Mouse (Mus musculus): ENCODE measurements around the gene Dennd1a. TPM values are rescaled to one million over a fixed set of nuclear protein-coding genes. Genes with fewer than 3 reads are reported as not detected.

The Dennd1a gene
- polyA plus RNA-seq, 1 experiment from 2014 or later = 3.1 TPM

DNA sequence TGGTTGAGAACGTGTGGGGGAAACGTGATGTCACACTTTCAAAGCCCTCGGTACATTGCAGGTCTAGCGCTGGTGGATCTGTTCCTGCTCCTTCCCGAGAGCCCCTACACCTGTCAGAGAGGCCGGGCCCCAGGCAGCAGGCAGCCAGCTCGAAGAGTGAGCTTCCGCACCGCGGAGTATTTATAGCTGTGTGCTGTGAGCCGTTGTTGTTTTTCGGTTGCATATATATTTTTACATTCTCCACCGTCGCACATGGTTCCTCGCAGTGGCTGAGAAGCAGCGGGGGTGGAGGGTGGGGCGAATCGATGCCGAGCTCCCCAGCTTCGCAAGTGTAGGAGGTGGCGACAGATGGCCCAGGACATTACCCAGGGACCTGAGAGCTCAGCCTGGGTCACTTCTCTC, 522.1 kb downstream of the Dennd1a start:
- 41% methylated on average over 21 of the region's 21 CpGs for WGBS
- DNase-seq (ENCODE audit: low spot score) (no peak), ATAC-seq (ENCODE audit: low FRiP score, low TSS enrichment) (no peak)
- TF ChIP-seq EP300 (optimal IDR thresholded peaks at IDR 0.05) = no peak
- TF ChIP-seq CTCF (IDR thresholded peaks at IDR 0.05; ENCODE audit: low read depth) = no peak
- Histone ChIP-seq H3K9ac (ENCODE audit: low read length) (no peak overlapping the region), H3K9me3 (ENCODE audit: control insufficient read depth, low read length) (no peaks in the 10 kb centered on the region), H3K27me3 (ENCODE audit: control insufficient read depth, insufficient read depth, low read length) (no peaks in the 10 kb centered on the region), H3K36me3 (ENCODE audit: control insufficient read depth, insufficient read depth, low read length) (no peaks in the 10 kb centered on the region), H3K4me1 (replicated peaks; ENCODE audit: control insufficient read depth, insufficient read depth) (no peaks in the 10 kb centered on the region; the same call in 1 of the 2 replicates), H3K27ac (replicated peaks) (no peak overlapping the region), H3K4me3 (ENCODE audit: low read depth, low read length) (no peak overlapping the region), H3K4me2 (replicated peaks; ENCODE audit: low read depth) (no peak overlapping the region)

DNA sequence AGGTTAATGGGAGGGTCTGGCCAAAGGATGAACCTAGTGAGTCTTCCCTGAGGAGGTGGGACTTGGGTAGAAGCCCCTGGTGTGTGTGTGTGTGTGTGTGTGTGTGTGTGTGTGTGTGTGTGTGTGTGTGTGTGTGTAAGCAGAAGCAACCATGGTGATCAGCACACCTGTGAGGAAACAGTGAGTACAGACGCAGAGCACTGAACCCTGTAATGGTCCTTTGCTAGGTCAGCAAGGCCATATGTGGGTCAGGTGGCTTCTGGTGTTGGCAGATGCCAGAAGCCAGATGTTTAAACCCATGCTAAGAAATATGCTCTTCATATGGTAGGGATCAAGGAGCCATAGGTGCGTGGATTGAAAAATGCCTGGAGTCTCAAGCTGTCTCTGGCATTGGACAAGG, 522.7 kb downstream of the Dennd1a start:
- Histone ChIP-seq H3K9ac (ENCODE audit: low read length) (no peak overlapping the region), H3K9me3 (ENCODE audit: control insufficient read depth, low read length) (no peaks in the 10 kb centered on the region), H3K4me2 (replicated peaks; ENCODE audit: low read depth) (no peak overlapping the region), H3K4me1 (replicated peaks; ENCODE audit: control insufficient read depth, insufficient read depth) (no peaks in the 10 kb centered on the region; the same call in 1 of the 2 replicates), H3K36me3 (ENCODE audit: control insufficient read depth, insufficient read depth, low read length) (no peaks in the 10 kb centered on the region), H3K27me3 (ENCODE audit: control insufficient read depth, insufficient read depth, low read length) (no peaks in the 10 kb centered on the region), H3K4me3 (ENCODE audit: low read depth, low read length) (no peak overlapping the region), H3K27ac (replicated peaks) (no peak overlapping the region)
- ATAC-seq (ENCODE audit: low FRiP score, low TSS enrichment) (no peak), DNase-seq (ENCODE audit: low spot score) (no peak)
- 89% methylated on average over 2 of the region's 2 CpGs for WGBS
- no peak for TF ChIP-seq CTCF (IDR thresholded peaks at IDR 0.05; ENCODE audit: low read depth)
- no peak for TF ChIP-seq EP300 (optimal IDR thresholded peaks at IDR 0.05)

DNA sequence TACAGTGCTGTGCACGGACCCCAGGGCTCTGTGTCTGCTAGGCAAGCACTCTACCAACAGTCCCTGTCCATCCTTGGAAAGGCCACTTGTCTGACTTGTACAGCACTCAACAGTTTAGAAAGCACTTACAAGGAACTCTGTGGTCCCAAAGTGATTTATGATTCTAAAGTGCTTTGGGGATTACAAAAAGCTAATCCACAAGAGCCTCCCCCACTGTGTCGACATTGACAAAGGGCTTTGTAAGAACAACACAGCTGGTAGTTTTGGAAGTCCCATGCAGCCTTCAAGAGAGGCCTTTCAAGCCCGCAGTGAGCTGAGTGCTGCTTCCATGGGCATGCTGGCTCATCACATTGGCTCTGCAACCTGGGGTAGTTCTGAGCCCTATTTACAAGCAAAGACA, 523.6 kb downstream of the Dennd1a start:
- no peaks in the 10 kb centered on the region for H3K27me3 ChIP-seq (ENCODE audit: control insufficient read depth, insufficient read depth, low read length)
- H3K4me1 ChIP-seq (replicated peaks; ENCODE audit: control insufficient read depth, insufficient read depth) = no peaks in the 10 kb centered on the region; the same call in 1 of the 2 replicates
- no peak overlapping the region for H3K9ac ChIP-seq (ENCODE audit: low read length)
- H3K4me2 ChIP-seq (replicated peaks; ENCODE audit: low read depth) = no peak overlapping the region
- DNase-seq (ENCODE audit: low spot score) (no peak), ATAC-seq (ENCODE audit: low FRiP score, low TSS enrichment) (peak; percentile 21; the same call in 1 of the 2 replicates)
- no peaks in the 10 kb centered on the region for H3K36me3 ChIP-seq (ENCODE audit: control insufficient read depth, insufficient read depth, low read length)
- 31% methylated on average over 3 of the region's 3 CpGs for WGBS
- H3K9me3 ChIP-seq (ENCODE audit: control insufficient read depth, low read length) = no peaks in the 10 kb centered on the region
- H3K4me3 ChIP-seq (ENCODE audit: low read depth, low read length) = no peak overlapping the region
- no peak overlapping the region for H3K27ac ChIP-seq (replicated peaks)
- TF ChIP-seq CTCF (IDR thresholded peaks at IDR 0.05; ENCODE audit: low read depth) = no peak
- no peak for TF ChIP-seq EP300 (optimal IDR thresholded peaks at IDR 0.05)

DNA sequence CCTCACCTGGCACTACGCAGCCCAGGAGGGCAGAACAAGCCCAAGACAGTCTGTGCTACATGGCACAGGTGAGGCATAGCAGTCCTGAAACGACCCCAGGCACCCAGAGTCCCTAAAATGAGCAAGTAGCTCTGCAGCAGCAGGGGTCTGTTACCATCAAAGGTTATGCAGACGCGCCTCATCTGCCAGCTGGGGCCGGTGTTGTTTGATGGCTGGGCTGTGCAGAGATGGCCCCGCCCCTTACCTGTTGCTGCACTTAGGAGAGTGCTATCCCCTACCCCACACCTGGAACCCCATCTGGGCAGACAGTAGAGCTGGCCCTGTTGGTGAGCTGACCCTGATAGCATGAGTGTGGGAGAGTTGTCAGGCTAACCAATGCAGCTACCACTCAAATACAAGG, 526.6 kb downstream of the Dennd1a start:
- DNase-seq (ENCODE audit: low spot score) (no peak), ATAC-seq (ENCODE audit: low FRiP score, low TSS enrichment) (no peak)
- Histone ChIP-seq H3K4me2 (replicated peaks; ENCODE audit: low read depth) (no peak overlapping the region), H3K27me3 (ENCODE audit: control insufficient read depth, insufficient read depth, low read length) (no peaks in the 10 kb centered on the region; the same call in 1 of the 2 replicates), H3K9ac (ENCODE audit: low read length) (no peak overlapping the region), H3K4me3 (ENCODE audit: low read depth, low read length) (no peak overlapping the region), H3K36me3 (ENCODE audit: control insufficient read depth, insufficient read depth, low read length) (no peaks in the 10 kb centered on the region), H3K9me3 (ENCODE audit: control insufficient read depth, low read length) (no peaks in the 10 kb centered on the region), H3K27ac (replicated peaks) (no peak overlapping the region), H3K4me1 (replicated peaks; ENCODE audit: control insufficient read depth, insufficient read depth) (no peaks in the 10 kb centered on the region)
- WGBS = 61% methylated on average over 6 of the region's 6 CpGs
- TF ChIP-seq EP300 (optimal IDR thresholded peaks at IDR 0.05) (no peak), CTCF (IDR thresholded peaks at IDR 0.05; ENCODE audit: low read depth) (no peak)

DNA sequence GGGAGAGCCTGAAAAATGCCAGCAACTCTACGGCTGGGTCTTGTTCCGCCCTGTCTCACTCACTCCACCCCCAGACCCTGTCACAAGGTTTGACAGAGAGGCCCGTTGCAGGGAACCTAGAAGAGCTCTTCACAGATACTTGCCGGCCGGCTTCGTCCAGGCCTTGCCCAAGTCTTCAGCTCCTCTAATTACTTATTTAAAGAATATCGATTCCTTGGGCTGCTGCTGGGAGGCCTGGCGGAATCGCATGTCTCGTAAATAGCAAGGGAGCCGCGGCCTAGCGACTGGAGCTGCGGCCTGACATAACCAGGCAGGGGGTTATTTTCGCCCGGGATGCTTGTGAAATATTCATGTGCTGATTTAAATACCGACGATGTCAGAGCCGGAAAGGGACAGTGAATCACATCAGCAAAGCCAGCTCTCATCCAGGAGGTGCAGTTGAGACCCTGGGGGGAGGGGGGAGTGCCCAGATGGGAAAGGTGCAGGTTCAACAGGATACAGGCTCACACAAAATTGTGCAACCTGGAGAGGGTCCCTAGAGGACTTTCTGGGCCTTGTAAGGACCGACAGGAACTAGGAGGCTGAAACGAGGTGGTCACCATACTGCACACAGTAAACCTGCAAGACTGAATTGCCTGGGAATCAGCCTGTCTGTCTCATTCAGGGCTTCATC, 528.7 kb downstream of the Dennd1a start:
- H3K36me3 ChIP-seq (ENCODE audit: control insufficient read depth, insufficient read depth, low read length) = no peaks in the 10 kb centered on the region
- H3K4me3 ChIP-seq (ENCODE audit: low read depth, low read length) = no peak overlapping the region
- no peak for TF ChIP-seq EP300 (optimal IDR thresholded peaks at IDR 0.05)
- TF ChIP-seq CTCF (IDR thresholded peaks at IDR 0.05; ENCODE audit: low read depth) = no peak
- no peak overlapping the region for H3K9ac ChIP-seq (ENCODE audit: low read length)
- H3K4me2 ChIP-seq (replicated peaks; ENCODE audit: low read depth) = 0 out of 2 replicates have a peak overlapping the region, but pooled peaks have one; percentile 5
- H3K27me3 ChIP-seq (ENCODE audit: control insufficient read depth, insufficient read depth, low read length) = no peaks in the 10 kb centered on the region; the same call in 1 of the 2 replicates
- ATAC-seq (ENCODE audit: low FRiP score, low TSS enrichment) (no peak; the same call in 1 of the 2 replicates), DNase-seq (ENCODE audit: low spot score) (no peak)
- no peaks in the 10 kb centered on the region for H3K9me3 ChIP-seq (ENCODE audit: control insufficient read depth, low read length)
- 32% methylated on average over 21 of the region's 21 CpGs for WGBS
- H3K27ac ChIP-seq (replicated peaks) = no peak overlapping the region
- no peaks in the 10 kb centered on the region for H3K4me1 ChIP-seq (replicated peaks; ENCODE audit: control insufficient read depth, insufficient read depth)

DNA sequence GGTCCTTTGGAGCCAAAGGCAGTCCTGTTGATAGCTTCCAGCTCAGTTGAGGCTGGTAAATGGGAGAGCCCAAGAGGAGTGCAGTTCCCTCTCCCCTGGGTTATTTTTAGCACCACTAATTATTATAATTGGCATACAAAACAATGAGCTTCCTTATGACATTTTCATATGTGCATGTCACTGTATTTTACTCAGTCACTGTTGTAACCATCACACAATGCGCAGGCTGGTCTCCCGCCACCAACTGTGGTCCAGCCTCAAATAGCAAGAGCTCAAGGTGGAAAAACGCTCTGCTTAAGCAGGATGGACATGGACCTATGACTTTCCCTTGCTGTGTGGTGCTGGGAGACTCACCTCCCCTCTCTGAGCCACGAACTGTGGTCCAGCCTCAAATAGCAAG, 529.4 kb downstream of the Dennd1a start:
- ATAC-seq (ENCODE audit: low FRiP score, low TSS enrichment) = no peak
- H3K27ac ChIP-seq (replicated peaks) = no peak overlapping the region
- H3K9ac ChIP-seq (ENCODE audit: low read length) = no peak overlapping the region

More for the DNA sequence above, 529.4 kb downstream of the Dennd1a start:
- H3K36me3 ChIP-seq (ENCODE audit: control insufficient read depth, insufficient read depth, low read length) = no peaks in the 10 kb centered on the region
- H3K27me3 ChIP-seq (ENCODE audit: control insufficient read depth, insufficient read depth, low read length) = no peaks in the 10 kb centered on the region; the same call in 1 of the 2 replicates
- H3K4me1 ChIP-seq (replicated peaks; ENCODE audit: control insufficient read depth, insufficient read depth) = no peaks in the 10 kb centered on the region
- no peaks in the 10 kb centered on the region for H3K9me3 ChIP-seq (ENCODE audit: control insufficient read depth, low read length)
- 81% methylated on average over 4 of the region's 4 CpGs for WGBS
- no peak for TF ChIP-seq EP300 (optimal IDR thresholded peaks at IDR 0.05)
- no peak for TF ChIP-seq CTCF (IDR thresholded peaks at IDR 0.05; ENCODE audit: low read depth)
- H3K4me3 ChIP-seq (ENCODE audit: low read depth, low read length) = no peak overlapping the region
- DNase-seq (ENCODE audit: low spot score) = no peak
- H3K4me2 ChIP-seq (replicated peaks; ENCODE audit: low read depth) = no peak overlapping the region

All from stomach, postnatal 0 days (tissue).